Mouse (Mus musculus) T-helper 17 cell (primary cell): ENCODE results near the gene Jph3.

Source experiments
- in situ Hi-C, 2 experiments: fragments of 300-600 bp; cut with MboI, MseI; formaldehyde crosslinking; loops; 1 replicate in 1 of 2; 2 replicates in 1 of 2; pipeline ENCODE4 v1.15.1; 2025; ENCODE audit warnings: high pct_unique_total_duplicates in 2 of 2

Jph3 gene

DNA sequence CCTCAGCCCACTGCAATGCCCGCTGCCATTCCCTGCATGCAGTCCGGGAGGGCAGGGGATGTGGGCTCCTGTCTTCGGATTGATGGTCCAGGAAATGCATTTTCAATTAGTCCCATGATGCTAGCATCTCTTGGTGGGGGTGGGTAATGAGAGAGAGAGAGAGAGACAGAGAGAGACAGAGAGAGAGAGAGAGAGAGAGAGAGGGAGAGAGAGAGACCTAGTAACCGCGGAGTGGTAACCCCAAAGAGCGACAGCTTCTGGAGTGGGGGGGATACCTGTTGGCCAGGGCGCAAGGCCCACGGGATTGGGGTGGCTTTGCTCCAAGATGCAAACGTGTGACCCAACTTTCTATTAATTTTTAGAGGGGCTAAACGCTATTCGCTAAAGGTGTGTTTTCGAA is at the start of gene Jph3:
TSS of gene Jph3 (plus strand) at position 301 of the 400 bp plus-strand sequence.
- in situ Hi-C loops: no loop called here

DNA sequence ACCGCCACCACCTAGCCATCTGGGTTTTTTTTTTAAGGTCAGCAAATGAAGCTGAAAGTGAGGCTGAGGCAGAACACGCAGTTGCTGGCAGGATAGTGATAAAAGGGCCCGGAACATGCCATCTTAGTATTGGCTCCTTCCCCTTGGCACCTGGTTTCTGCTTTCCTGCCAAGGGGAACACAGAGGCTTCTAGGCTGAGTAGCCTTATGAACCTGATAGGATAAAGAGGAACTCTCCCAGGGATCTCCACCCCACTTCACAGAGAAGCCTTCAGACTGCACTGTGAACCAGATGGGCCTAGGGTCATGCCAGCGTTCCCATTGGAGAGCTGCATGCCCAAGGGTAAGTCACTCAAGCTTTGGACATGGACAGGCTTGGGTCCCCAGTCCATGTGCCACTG is 48.5 kb upstream of the Jph3 start:
- in situ Hi-C loops: no loop called here

DNA sequence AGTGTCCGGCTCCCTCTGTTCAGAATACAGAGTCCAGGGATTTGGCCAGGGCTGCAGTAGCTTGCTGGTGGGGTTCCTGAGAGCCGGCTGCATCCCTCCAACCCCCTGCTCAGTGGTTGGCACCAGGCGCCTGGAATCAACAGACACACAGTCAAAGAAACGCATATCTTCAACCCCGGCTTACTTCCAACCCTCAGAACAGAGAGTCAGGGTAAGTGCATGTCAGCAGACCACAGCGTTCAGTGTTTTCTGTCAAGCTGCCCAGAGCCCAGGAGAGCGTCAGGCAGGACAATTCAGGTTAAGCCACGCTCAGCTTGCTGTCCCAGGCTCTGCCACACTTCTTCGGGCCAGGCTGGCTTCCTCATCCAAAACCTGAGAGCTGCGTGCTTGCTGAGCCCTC is 48.0 kb upstream of the Jph3 start:
- in situ Hi-C loops: no loop called here

DNA sequence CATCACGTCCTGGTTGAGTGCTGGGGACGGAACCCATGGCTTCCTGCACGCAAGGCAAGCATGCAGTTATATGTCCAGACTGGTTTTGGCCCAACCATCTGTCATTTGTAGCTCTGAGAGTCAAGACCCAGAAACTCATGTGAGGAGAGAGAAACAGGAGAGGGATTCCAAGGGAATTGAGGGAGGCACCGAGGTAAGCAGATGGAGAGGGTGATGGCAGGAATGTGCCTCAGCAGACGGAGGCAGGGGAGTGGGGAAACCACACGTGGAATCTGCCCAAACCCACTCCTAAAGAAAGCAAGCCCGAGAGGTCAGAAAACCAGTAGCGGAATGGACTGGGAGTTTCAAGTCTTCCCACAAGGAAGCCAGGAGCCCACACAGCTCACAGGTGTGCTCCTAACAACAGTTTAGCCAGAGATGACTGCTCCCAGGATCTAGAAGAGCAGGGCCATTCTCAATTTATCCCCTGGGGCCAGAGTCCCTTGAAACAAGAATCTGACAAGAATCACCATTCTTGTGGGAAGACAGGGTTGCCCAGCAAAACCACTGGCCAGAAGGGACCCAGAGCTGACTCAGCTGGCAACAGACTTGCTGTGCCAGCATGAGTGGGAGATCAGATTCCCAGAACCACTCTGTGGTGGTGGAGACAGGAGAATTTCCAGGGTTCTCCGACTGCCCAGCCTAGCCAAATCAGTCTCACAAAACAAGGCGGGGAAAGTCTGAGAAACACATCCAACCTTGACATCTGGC is 46.2 kb upstream of the Jph3 start:
- in situ Hi-C loops: no loop called here

DNA sequence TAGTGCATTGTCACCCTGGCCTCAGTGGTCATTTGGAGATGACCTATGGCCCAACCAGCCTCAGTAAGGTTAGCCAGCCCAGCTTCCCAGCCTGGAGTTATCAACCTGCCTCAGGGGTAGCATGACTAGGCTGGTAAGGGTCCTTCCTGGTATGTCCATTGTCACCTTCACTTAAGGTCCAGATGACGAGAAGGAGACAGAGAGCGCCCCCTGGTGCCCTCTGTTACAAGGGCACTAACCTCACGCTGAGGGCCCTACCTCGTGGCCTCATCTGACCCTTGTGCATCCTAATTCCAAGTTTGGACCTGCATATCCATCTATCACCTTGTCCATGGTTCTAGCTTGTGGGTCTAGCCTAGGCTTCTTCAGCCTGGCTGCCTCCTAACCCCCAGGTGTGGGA is 44.0 kb upstream of the Jph3 start:
- in situ Hi-C loops: no loop called here

DNA sequence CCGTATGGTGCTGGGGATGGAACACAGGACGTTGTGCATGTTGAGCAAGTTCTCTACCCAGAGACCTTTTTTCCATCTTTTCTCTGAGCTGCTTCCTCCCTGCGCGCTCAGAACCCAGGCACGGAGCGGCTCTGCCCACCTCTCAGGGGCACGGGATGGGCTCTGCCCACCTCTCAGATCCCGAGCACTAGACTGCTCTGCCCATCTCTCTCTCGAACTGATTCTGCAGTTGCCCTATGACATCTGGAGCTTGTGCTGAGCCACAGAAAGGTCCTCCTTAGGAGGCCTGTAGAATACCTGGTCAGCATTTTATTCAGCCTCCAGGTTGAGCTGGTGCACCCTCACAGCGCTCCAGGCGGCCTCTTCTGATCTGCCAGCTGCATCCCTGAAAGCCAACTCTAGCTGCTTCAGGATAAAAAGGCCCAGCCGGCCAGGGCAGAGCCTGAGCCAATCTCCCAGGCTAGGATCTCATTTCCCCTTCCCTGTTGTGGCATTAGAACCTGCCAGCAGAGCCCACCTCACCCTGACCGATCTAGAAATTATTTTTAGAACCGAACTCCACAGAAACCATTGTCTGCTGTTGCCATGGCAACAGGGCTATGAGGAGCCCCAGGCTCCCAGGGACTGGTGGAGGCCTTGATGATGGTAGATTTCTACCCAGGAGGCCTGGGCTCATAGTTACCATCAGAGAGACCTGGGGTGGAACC is 41.8 kb upstream of the Jph3 start:
- in situ Hi-C loops: no loop called here

DNA sequence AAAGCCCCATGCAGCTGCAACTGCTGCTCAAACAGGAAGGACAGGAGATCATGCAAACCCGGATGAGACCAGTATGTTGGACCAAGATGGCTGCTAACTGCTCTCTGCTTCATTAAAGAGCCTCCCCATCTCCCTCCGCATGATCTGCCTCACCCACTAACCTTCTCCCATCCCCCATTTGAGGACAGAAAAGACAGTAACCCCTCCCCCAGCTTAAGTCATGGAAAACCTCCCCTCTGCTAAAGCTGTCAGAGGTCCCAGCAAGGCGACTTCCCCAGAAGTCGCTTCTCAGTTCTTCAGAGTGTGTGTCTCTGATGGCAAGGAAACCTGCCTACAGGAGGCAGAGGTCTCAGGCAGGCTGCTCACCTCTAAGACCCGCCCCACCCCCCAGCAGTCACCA is 40.9 kb upstream of the Jph3 start:
- in situ Hi-C loops: no loop called here

DNA sequence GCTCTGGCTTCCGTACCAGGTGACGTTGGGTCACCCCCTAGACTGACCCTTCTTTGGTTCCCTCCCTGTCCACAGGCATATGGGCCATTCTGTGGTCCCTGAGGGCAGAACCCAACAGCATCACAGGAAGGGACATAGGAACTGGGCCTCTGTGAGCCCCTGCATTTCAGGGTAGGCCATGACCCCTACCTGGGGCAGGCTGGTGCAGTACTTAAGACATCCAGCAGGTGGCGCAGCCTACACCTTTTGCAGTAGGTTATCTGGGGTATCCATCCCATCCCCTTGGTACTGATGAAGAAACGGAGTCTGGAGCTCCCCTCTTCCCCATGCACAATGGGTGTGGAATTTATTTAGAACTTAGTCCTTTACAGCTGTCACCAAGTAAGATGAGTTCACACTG is 35.0 kb upstream of the Jph3 start:
- in situ Hi-C loops: no loop called here

DNA sequence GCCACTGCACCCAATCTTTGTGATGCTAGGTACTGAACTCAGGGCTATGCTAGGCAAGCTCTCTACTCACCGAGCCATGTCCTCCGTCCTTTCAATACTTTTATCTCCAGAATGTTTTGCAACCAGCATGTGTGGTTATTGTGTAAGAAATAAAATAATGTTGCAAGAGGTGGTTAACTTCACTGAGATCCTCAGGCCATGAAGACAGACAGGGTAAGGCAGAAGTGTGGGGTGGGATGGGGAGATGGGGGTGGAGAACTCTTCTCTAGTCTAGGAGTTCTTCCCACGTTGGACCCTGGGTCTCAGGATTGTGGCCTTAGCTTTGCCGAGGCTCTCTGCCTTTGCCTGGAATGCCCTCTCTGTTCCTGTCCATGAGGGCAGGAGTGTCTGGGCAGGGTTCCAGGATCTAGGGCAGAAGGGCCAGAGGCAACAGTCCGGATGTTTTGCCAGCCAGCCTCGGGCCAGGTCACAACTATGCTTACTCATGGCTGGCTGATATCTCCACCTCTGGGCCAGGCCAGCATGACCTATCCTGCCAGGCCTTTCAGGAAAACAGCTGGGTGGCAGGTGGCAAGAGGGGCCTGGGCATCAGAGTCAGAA is 33.7 kb upstream of the Jph3 start:
- in situ Hi-C loops: no loop called here

DNA sequence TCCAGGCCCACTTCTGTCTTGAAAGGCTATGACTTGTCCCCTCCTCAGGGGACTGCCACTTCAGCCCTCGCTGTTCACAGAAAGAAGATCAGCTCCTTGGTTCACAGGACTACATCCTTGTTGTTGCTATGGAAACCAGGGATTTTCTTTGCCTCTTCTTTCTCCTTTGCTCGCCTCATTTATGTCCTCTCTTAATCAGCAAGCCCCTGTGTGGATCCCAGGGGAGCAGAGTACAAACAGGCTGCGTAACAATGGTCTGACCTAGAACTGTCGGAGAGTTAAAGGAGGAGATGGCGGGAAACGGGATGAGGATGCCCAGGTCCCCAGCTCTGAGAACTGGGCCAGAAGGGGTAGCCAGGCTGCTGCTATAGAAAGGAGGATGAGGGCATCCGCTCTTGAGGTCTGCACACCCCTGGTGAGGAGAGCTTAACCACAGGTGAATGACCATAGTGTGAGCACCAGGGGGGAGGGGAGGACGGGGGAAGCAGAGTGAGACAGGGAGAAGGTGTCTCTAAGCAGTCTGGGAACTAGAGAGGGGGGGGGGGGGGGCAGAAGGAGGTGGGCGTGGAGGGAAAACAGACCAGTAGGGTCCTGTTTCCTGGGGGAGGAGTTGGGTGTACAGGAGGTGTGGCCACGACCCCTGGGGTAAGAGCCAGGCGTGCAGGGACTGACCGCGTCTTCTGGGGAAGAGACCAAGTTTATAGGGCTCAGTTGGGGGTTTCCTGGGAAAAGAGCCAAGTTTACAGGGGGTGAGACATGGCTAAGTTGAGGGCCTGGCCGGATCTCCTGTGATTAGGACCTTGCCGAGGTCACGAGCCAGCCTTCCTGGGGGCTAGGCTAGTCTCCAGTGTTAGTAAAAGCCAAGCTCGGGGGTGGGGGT is 31.4 kb upstream of the Jph3 start:
- in situ Hi-C loops: no loop called here

DNA sequence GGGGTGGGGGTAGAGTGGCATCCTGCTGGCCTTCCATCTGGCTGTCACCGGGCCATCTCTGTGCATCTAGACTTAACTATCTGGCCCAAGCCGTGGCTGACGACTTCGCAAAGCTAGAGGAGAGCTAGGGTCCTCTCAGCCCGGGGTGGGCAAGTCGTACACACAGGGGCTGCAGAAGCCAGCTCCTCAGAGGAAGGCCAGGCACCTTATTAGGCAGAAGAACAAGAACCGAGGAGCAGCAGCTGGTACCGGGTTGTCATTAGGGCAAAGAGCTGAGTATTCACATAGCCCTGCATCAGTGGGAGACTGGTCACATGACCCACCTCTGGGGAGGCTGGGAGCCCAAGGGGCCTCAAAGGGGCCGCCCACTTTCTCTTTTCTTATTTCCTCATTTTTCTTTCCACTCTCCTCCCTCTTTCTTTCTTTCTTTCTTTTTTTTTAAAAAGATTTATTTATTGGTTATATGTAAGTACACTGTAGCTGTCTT is 30.8 kb upstream of the Jph3 start:
- in situ Hi-C loops: no loop called here

DNA sequence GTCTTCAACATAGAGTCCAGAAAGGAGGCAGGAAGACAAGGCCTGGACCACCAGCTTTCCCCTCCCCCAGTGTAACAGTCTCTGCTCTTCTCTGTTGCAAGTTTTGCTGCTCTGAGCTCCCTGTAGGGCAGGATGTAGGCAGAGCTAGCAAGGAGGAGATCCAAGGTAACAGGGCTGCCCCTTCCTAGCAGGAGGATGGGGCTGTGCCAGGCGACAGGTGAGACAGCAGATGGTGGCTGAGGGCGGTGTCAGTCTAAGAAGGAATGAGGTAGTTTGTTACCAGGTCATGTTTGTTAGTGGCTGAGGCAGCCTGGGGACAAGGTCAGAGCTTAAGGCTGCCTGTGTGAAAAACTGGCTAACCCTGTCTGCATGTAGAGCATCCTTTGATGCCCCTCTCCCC is 29.5 kb upstream of the Jph3 start:
- in situ Hi-C loops: no loop called here

DNA sequence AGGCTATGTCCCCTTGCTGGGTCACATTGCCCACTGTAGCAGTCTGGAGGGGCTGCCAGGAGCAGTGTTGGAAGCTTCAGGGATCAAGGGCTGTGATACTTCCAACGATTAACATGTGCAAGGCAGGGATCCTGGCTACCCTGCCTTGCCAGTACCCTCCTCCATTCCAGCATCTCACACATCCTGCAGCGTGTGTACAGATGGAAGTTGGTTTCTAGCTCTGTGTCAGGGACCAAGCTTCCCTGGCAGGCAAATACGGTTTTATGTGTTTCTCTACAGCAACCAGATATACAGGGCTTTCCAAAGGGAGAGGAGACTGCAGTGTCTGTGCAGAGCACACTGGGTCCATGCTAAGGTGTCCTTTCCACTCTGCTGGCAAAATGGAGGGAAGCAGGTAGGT is 24.2 kb upstream of the Jph3 start:
- in situ Hi-C loops: no loop called here

DNA sequence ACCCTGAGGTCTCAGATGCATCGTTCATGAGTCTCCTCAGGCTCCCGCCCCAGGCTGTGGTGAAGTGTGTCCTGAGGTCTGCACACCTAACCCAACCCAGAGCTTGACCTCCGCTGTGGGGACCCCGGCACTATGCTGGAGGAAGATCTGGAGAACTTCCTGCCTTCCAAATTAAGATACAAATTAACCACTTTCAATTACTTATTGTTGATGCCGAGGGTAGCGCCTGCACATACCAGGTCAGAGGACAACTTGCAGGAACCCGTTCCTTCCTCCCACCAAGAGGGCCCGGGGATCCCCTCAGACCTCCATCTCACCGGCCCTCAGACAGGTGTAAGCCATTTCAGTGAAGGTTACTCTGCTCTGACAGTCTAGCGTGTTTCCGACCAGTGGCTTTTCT is 22.5 kb upstream of the Jph3 start:
- in situ Hi-C loops: no loop called here

DNA sequence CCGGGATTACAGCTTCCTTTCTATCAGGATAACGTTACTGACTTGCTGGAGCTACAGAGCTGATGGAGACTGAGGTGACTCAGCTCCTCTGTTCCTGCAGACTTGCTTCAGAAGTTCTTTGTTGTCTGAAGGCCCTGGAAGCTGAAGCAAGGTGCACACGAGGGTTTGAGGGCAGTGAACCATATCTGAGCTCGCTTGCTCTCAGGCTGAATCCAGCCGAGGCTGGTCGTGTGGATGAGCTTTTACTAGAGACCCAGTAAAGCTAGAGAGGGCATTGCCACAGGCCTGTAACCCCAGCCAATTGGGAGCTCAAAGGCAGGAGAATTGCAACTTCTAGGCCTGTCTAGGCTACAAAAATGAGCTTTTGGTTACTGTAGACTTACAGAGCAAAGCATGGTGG is 21.0 kb upstream of the Jph3 start:
- in situ Hi-C loops: no loop called here

DNA sequence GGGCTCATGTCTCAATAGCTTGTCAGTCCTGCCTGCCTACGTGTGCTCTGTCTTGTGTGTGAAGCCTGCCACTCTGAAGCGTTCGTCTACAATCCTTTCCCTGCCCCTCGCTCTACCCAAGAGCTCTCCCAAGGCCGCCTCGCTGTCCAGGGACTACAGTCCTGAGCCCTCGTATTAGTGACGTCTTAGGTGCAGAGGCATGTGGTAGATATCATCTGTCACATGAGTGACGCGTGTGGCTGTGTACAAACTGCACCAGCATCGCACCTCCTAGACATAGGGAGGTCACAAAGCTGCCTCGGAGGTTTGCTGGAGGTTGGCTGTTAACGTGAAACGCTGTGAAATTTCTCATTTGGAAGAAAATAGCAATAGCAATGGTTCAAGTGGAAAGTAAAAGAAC is 11.9 kb upstream of the Jph3 start:
- in situ Hi-C loops: no loop called here

DNA sequence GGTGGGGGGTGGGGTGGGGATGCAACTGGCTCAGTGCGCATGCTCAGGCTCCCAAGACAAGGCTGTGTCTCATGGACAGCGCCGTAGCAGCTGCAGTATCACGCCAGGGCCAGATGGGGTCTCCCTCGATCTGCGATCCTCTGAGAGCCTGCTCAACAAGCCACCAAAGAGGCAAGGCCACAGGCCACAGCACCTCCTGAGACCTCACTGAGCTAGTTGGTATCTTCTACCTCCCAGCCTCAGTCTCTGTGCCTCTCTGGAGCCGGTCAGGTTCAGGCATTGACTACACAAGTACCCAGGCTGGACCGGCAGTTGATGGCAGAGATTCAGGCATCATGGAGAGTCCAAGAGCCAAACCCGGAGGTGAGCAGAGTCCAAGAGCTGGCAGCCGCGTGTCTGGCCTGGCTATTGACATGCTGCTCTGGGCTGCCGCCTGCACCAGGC is 11.4 kb upstream of the Jph3 start:
- in situ Hi-C loops: no loop called here

DNA sequence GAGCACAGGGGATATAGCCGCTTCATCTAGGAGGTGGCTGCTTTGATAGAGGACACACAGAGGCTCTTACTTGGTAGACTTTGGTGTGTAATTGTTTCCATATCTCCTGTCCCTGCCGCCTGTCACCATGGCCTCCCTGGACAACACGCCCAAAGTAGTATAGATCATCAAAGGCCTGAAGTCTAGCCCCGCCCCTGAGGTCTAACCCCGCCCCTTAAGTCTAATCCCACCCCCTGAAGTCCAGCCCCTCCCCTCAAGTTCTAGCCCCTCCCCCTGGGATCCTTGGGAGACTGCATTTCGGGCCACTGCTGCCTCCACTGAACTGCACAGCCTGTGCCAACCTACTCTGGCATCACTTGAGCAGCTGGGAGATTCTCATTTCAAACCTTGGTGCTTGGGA is 10.5 kb upstream of the Jph3 start:
- in situ Hi-C loops: no loop called here

DNA sequence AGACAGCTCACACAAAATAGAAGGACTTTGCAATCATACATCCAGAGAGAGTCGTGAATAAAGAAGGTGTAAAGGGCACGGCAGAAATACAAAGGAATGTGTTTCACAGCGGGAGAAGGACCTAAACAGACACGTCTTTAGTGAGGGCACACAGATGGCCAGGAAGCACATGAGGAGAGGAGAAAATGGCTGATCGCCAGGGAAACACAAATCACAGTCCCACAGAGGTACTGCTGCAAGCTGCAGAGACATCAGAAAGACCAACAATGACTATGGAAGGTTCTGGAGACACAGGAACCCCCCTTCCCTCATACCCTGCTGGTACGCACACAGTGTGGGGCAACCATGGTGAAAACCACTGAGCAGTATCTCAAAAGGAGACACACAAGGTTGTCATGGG is 8.4 kb upstream of the Jph3 start:
- in situ Hi-C loops: no loop called here

DNA sequence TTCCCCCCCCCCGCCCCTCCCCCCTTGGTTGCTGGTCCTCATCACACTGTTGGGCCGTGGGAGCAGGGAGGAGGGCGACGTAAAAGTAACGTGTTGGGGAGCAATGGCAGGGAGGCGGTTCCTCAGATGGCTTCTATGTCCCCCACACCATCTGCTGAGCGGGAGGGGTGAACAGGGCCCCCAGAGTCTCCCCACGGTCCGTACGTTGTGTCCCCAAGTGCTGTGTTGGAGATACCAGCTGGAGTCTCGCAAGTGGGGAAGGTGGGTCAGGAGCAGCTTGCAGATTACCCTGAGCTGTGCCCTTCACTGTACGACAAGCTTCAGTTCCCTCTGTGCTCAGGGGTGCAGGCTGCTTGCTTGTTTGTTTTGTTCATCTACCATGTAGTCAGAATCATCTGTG is 5.6 kb upstream of the Jph3 start:
- in situ Hi-C loops: no loop called here

DNA sequence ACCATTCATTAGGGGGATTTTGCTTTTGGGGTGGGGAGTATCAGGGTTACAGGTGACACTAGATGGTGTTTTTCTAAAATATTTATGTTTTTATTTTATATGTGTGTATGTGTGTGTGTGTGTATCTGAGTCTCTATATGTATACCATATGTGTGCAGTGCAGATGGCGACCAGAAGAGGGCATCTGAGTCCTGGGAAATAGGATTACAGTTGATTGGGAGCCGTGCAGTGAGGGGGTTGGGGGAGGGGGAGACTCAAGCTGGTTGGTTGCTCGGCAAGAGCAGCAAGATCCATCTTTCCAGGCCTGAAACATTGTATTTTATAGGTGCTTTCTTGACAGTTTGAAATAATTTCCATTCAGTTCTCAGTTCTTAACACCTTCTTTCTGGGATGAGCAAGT is 2.3 kb upstream of the Jph3 start:
- in situ Hi-C loops: no loop called here

DNA sequence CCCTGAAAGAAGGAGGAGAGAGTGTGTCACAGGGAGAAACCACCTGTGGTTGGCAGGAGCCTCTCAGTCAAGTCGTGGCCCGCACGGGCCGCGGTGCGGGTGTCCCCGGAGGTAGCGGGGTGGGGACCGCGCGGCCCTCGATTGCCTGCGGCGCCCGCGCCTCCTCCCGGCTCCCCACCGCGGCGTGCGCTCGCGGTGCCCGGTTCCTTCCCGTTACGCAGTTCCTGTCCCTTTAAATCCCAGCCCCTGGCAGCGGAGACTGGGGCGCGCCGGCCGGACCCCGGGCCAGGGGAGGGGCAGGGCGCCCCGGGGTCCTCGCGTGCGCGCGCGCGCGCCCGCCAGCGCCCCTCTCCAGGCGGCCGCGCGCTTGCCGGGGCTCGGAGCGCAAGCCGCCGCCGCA is 331 bp downstream of the Jph3 start:
- in situ Hi-C loops: no loop called here
